Mouse (Mus musculus) 3134 (cell line): Measurements from ENCODE around the gene Uox.

ENCODE experiments used
- DNase-seq: peaks from one replicate; pipeline ENCODE4 v3.0.0-alpha.2; 2011; ENCODE audit warnings: low spot score; ENCODE audit not compliant: insufficient read length; ENCODE audit errors: extremely low read depth

The Uox gene

DNA sequence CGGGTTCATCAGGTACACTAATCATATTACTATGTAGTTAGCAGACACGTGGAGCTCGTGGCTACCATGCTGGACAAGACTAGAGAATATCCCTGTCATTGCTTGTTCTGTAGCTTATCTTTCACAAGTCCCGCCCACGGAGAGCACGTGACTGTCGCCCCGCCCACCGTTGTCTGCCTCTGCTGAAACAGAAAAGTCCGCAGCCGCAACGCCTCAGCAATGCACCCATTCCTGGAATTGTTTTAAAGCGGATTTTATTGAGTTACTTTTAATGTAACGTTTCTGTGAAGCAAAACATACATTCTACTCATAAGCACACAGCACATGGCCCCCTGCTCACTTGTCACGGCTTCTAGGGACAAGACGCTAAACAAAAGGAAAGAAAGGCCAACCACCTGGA, 109.4 kb downstream of the Uox start:
- DNase-seq, result no peak

DNA sequence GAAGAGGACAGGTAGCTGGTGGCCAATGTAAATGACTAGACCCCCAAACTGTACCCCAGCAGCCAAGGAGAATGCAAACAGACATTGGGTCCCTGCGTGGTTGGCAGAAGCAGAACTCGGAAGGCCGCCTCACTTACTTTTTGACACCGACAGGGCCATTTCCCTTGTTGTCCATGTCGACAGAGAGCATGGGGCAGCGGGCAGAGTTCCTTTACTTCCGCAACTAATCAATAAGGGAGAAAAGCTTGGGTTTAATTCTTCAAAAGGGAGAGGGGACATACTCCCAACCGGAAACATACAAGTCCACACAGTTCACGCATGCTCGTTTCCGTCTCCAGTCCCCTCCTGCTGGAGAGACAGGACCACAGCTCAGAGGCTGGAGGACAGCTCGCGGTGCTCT, 110.4 kb downstream of the Uox start:
- no peak for DNase-seq

DNA sequence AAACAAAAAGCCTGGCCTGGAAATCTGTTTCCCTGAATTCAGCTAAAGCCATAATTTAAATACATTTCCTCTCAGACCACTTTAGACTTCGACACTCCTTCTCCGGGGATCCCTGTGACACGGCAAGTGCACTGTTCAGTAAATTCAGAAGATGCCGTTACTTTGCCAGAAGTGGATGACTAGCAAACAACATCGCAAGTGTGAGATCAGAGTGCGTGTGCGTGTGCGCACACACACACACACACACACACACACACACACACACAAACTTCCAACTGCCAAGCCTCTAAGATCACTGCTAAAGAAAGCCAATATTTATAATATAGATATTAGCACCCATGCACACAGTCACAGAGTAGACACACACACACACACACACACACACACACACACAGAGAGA, 111.5 kb downstream of the Uox start:
- no peak for DNase-seq
